Mouse (Mus musculus) hindbrain, embryonic 11.5 days (tissue): ENCODE data around the gene Cbr3. TPM values are rescaled to one million over a fixed set of nuclear protein-coding genes. Genes with fewer than 3 reads are reported as not detected.
A peak's percentile ranks its signal among the peaks of the same experiment; 100 is the strongest.
"Not testable (repeated sequence)": the region's sequence is repeated elsewhere in the genome, so short reads cannot be mapped to it uniquely, and the experiment has no call there.

Source experiments
- ATAC-seq: fragments of 200-750 bp; cut with Nextera tagmentation; 2 replicates; pipeline ENCODE4 v1.8.0; 2017; ENCODE audit warnings: mild to moderate bottlenecking, moderate TSS enrichment, moderate library complexity; ENCODE audit not compliant: low FRiP score
- DNase-seq: peaks from one replicate; pipeline ENCODE4 v3.0.0-alpha.2; 2015; ENCODE audit warnings: low spot score
- H3K27ac ChIP-seq: fragments of 300-500 bp; sonication (generic); 2 replicates; pipeline ENCODE4 v1.5.1; 2014; ENCODE audit warnings: mild to moderate bottlenecking, low read depth, low read length
- H3K27me3 ChIP-seq: fragments of 300-500 bp; sonication (generic); 2 replicates; pipeline ENCODE4 v1.6.1; 2014; ENCODE audit warnings: mild to moderate bottlenecking, low read length, moderate library complexity, mixed read lengths; ENCODE audit not compliant: control insufficient read depth, insufficient read depth
- H3K36me3 ChIP-seq: fragments of 300-500 bp; sonication (generic); 2 replicates; pipeline ENCODE4 v1.6.1; 2014; ENCODE audit warnings: mild to moderate bottlenecking, low read length, moderate library complexity, mixed read lengths; ENCODE audit not compliant: control insufficient read depth, insufficient read depth
- H3K4me1 ChIP-seq: fragments of 300-500 bp; sonication (generic); replicated peaks from 2 replicates; pipeline ENCODE4 v1.6.1; 2014; ENCODE audit warnings: low read length, mixed read lengths; ENCODE audit not compliant: control insufficient read depth, insufficient read depth
- H3K4me2 ChIP-seq: fragments of 300-500 bp; sonication (generic); replicated peaks from 2 replicates; pipeline ENCODE4 v1.6.1; 2014; ENCODE audit warnings: mild to moderate bottlenecking, low read depth, low read length
- H3K4me3 ChIP-seq: fragments of 300-500 bp; sonication (generic); 2 replicates; pipeline ENCODE4 v1.5.1; 2014; ENCODE audit warnings: low read depth, low read length
- H3K9ac ChIP-seq: fragments of 300-500 bp; sonication (generic); 2 replicates; pipeline ENCODE4 v1.6.1; 2014; ENCODE audit warnings: low read depth, low read length
- H3K9me3 ChIP-seq: fragments of 300-500 bp; sonication (generic); 2 replicates; pipeline ENCODE4 v1.6.1; 2016; ENCODE audit warnings: low read length; ENCODE audit not compliant: control insufficient read depth
- WGBS: fragments of 180-500 bp; shearing (Covaris S2); extraction: QIAGEN DNeasy Blood & Tissue Kit; methylation state at CpG from one replicate; pipeline ENCODE4 v1.1.7; 2014; 5-methylcytosine and 5-hydroxymethylcytosine counted together
- polyA plus RNA-seq: library from polyadenylated mRNA; unstranded; fragments of >200 nt; fragmentation: Nextera tagmentation; extraction: Ambion mirVana; gene quantifications from 2 replicates; pipeline ENCODE4 v1.2.1, GENCODE M21; 2014

Gene Cbr3
- 0.67 and 0.82 TPM in 2 replicates for polyA plus RNA-seq

DNA sequence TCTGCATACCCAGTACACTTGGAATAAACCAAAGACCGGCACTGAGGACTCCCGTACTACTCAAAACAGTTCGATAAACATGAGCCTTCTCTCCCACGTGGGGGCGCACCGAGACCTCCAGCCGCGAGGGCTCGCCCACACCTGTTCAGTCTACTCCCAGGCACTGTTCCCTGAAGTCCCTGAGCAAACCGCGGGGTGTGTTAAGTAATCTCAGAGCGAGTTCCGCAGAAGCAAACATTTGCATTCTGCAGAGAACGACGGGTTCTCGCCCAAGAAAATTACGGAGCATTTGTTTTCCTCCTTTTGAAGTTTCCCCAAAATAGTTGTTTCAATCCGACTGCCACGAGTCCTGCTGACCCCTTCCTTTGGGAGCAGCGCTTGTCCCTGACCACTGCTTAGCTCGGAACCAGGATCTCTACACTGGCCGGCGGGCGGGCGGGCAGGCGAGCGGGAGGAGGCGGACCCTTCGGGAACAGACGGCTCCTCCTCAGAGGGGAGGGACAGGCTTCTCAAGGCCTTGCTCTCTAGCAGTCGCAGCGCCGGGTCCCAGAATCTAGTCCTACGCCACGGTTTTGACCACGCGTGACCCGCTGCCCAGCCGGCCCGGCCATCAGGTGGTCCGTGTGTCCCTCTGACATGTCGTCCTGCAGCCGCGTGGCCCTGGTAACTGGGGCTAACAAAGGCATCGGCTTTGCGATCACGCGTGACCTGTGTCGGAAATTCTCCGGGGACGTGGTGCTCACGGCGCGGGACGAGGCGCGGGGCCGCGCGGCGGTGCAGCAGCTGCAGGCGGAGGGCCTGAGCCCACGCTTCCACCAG is at the start of gene Cbr3:
TSS of gene Cbr3 (plus strand) at position 527 of the 819 bp plus-strand sequence.
- Histone ChIP-seq H3K4me2 (peak within 1 kb of the TSS; percentile 55), H3K36me3 (no peaks in the 10 kb centered on the region), H3K9ac (peak within 1 kb of the TSS; percentile 32; the same call in 1 of the 2 replicates), H3K27ac (no peak within 1 kb of the TSS), H3K4me1 (peaks cover 6% of the 10 kb centered on the region; the same call in 1 of the 2 replicates), H3K9me3 (no peaks in the 10 kb centered on the region), H3K27me3 (peaks cover 39% of the 10 kb centered on the region), H3K4me3 (peak within 1 kb of the TSS; percentile 29)
- DNase-seq (peak; percentile 67), ATAC-seq (peak; percentile 54)
- under 1% methylated on average over 63 of the region's 63 CpGs for WGBS

DNA sequence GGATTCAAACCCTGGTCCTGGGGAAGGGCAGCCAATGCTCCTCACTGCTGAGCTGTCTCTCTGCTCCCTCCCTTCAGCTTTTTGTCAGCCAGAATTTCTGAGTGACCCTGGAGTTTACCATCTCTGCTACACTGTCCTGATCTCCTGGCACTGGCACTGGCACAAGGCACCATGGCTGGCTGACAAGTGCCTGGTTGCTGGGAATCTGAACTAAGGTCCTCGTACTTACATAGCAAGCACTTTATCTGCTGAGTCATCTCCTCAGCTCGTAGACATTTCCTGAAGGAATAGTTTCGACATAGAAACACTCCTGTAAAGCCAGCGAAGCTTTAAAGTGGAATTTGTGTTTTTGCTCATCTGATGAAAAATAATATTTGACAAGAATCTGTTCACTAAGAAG is 39.0 kb upstream of the Cbr3 start:
- Histone ChIP-seq H3K4me2 (no peak overlapping the region), H3K4me3 (no peak overlapping the region), H3K9me3 (no peaks in the 10 kb centered on the region), H3K27ac (no peak overlapping the region), H3K27me3 (no peaks in the 10 kb centered on the region), H3K9ac (no peak overlapping the region), H3K36me3 (no peaks in the 10 kb centered on the region), H3K4me1 (no peaks in the 10 kb centered on the region)
- ATAC-seq (no peak), DNase-seq (no peak)
- 81% methylated on average over 4 of the region's 4 CpGs for WGBS

DNA sequence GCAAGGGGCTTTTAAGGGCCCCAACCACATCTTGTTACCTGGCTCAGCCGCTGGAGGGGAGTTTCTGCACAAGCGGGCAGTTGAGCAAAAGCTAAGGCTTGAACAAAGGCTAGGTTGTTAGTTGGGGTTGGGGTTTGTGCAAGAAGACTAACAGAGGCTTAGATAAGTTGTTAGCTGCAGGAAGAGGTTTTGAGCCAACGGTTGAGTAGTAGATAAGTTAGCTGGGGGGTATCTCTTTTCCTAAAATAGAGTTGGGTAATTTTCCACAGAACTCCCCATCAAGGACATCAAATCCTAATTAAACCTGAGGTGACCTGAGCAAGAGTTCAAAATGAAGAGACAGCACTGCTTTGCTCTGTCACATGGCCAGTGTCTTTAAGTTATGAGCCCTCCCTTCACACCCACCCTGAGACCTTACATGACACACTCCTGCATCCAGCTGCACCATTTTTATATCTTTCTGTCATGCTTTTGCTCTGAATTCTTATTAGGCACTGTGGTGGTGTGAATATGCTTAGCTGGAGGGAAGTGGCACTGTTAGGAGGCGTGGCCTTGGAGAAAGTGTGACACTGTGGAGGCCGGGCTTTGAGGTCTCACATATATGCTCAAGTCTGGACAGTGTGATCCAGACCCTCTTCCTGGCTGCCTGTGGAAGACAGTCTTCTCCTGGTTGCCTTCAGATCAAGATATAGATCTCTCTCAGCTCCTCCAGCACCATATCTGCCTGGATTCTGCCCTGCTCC is 34.4 kb upstream of the Cbr3 start:
- no peak overlapping the region for H3K9ac ChIP-seq
- ATAC-seq (no peak), DNase-seq (no peak)
- no peaks in the 10 kb centered on the region for H3K9me3 ChIP-seq
- no peaks in the 10 kb centered on the region for H3K4me1 ChIP-seq
- 90% methylated on average over 5 of the region's 5 CpGs for WGBS
- H3K36me3 ChIP-seq = no peaks in the 10 kb centered on the region
- H3K4me2 ChIP-seq = no peak overlapping the region
- H3K27me3 ChIP-seq = no peaks in the 10 kb centered on the region
- no peak overlapping the region for H3K4me3 ChIP-seq
- no peak overlapping the region for H3K27ac ChIP-seq

DNA sequence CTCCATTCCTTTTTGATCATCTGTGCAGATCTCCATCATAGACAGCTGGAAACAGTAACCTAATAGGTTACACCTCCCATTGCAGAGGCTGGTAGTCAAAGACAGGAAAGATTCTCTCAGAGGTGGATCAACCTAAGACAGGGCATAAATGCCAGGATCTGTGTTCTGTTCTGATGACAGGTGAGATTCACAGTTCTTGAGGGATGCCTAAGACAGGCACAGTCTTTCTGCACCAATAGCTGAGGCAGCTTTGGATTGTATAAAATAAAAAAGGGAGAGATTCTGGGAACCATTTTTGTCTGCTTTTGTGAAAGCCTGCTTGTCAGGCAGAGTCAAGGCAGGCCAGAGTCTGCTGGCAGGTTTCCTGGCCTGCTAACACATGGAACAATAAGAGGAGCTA is 15.0 kb upstream of the Cbr3 start:
- Histone ChIP-seq H3K27me3 (no peaks in the 10 kb centered on the region), H3K36me3 (no peaks in the 10 kb centered on the region), H3K9ac (no peak overlapping the region), H3K4me1 (no peaks in the 10 kb centered on the region), H3K27ac (no peak overlapping the region), H3K9me3 (no peaks in the 10 kb centered on the region), H3K4me2 (no peak overlapping the region), H3K4me3 (no peak overlapping the region)
- ATAC-seq = no peak
- no peak for DNase-seq

DNA sequence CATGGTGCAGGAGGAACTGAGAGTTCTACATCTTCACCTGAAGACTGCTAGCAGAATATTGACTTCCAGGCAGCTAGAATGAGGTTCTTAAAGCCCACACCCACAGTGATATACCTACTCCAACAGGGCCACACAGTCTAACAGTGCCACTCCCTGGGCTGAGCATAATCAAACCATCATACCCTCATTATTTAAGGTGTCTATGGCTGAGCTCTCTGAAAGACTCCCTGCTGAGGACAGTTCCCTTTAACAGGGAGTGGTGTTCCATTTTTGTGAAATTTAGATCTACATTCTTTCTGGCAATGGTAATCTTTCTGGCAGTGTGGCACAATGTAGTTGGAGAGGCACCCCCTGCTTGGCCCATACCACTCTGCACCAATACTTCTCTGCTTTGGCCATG is 13.5 kb upstream of the Cbr3 start:
- no peaks in the 10 kb centered on the region for H3K27me3 ChIP-seq
- ATAC-seq = no peak
- no peak overlapping the region for H3K9ac ChIP-seq

DNA sequence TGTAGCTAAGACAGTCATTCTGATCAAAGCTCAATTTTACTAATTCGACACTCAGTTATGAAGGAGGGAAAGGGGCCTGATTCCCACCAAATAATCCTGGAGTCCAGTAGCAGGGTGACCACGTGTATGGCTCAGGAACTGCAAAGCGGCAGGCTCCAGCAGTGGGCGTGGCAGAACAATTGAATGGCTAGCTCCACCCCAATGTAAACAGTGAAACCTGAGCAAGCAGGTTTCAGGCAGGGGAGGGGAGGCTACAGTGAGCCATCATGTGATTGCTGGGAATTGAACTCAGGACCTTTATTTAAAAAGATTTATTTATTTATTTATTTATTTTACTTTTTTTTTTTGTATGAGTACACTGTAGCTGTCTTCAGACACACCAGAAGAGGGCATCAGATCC is 12.5 kb upstream of the Cbr3 start:
- not testable (repeated sequence) for H3K4me3 ChIP-seq, ATAC-seq, H3K9me3 ChIP-seq, H3K9ac ChIP-seq, H3K27me3 ChIP-seq, H3K4me1 ChIP-seq, H3K4me2 ChIP-seq, H3K27ac ChIP-seq, H3K36me3 ChIP-seq, DNase-seq
- 43% methylated on average over 4 of the region's 4 CpGs for WGBS

More for the DNA sequence above, 13.5 kb upstream of the Cbr3 start:
- no peaks in the 10 kb centered on the region for H3K4me1 ChIP-seq
- H3K27ac ChIP-seq = no peak overlapping the region
- no peak overlapping the region for H3K4me3 ChIP-seq
- no peaks in the 10 kb centered on the region for H3K36me3 ChIP-seq
- no peaks in the 10 kb centered on the region for H3K9me3 ChIP-seq
- DNase-seq = no peak
- no peak overlapping the region for H3K4me2 ChIP-seq

DNA sequence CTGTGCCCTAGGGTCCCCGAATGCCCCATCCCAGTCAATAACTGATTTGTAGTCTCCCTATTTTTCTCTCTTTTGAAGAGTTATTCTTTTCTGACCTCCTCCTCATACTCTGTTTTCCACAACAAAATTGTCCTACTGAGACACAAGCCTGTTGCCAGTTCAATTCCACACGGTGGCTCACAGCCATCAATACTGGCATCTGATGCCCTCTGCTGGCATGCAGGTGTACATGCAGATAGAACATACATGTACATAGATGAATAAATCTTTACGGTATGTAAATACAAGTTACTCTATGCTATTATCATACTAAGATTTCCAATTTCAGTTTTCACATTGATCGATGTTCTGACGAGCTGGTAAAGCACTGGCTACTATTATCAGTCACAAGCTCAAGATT is 12.0 kb upstream of the Cbr3 start:
- no peaks in the 10 kb centered on the region for H3K36me3 ChIP-seq
- no peaks in the 10 kb centered on the region for H3K9me3 ChIP-seq
- 94% methylated on average over 5 of the region's 5 CpGs for WGBS
- ATAC-seq (no peak), DNase-seq (no peak)
- no peak overlapping the region for H3K9ac ChIP-seq
- no peak overlapping the region for H3K4me3 ChIP-seq
- no peak overlapping the region for H3K4me2 ChIP-seq
- no peaks in the 10 kb centered on the region for H3K4me1 ChIP-seq
- H3K27me3 ChIP-seq = no peaks in the 10 kb centered on the region
- H3K27ac ChIP-seq = no peak overlapping the region

DNA sequence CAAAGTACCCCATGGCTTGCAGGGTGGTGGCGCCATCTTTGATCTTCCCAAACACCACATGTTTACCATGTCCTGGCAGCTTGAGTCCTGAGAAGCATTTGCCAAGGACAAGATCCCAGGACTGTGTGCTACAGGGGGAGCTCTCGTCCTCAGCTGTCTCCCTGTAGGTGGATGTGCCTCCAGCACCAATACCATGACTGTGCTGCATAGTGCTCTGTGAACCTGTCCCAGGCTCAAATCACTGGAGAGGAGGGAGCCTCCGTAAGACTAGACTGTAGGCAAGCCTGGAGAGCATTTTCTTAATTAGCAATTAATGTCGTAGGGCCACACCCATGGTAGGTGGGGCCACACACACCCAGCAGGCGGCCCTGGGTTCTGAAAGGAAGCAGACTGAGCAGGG is 6.6 kb upstream of the Cbr3 start:
- Histone ChIP-seq H3K9me3 (no peaks in the 10 kb centered on the region), H3K9ac (no peak overlapping the region), H3K36me3 (no peaks in the 10 kb centered on the region), H3K4me1 (no peaks in the 10 kb centered on the region), H3K27ac (no peak overlapping the region), H3K4me3 (no peak overlapping the region), H3K4me2 (no peak overlapping the region), H3K27me3 (peaks cover 2% of the 10 kb centered on the region)
- 87% methylated on average over 5 of the region's 5 CpGs for WGBS
- ATAC-seq (no peak), DNase-seq (no peak)

DNA sequence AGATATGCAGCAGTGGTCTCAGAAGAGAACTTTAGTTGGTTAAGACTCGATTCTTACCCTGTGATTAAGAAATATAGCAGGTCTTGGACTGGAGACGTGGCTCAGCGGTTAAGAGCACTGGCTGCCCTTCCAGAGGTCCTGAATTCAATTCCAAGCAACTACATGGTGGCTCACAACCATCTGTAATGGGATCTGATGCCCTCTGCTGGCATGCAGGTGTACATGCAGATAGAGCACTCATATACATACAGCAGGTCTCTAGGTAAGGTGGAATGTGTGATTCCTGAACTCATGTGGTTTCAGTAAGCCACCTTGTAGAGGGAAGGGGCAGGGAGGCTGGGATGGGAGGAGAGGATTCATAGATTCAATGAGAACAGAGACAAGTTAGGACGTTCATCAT is 4.8 kb upstream of the Cbr3 start:
- H3K9ac ChIP-seq = no peak overlapping the region
- H3K27me3 ChIP-seq = peaks cover 20% of the 10 kb centered on the region
- ATAC-seq (no peak), DNase-seq (no peak)
- WGBS = 84% methylated on average over 4 of the region's 4 CpGs
- no peak overlapping the region for H3K27ac ChIP-seq
- H3K4me3 ChIP-seq = no peak overlapping the region
- H3K36me3 ChIP-seq = no peaks in the 10 kb centered on the region
- no peak overlapping the region for H3K4me2 ChIP-seq
- H3K4me1 ChIP-seq = no peaks in the 10 kb centered on the region
- H3K9me3 ChIP-seq = no peaks in the 10 kb centered on the region
